Mouse (Mus musculus): ENCODE measurements around the gene Onecut1. TPM values are rescaled to one million over a fixed set of nuclear protein-coding genes. Genes with fewer than 3 reads are reported as not detected.

Gene Onecut1
- polyA plus RNA-seq, 1 experiment from 2014 or later = 0.11 TPM

GRCm38 (mm10) chr9:74877709-74878108 lies 16.0 kb downstream of the Onecut1 start:
- no peak overlapping the region for H3K4me2 ChIP-seq (replicated peaks)
- no peak overlapping the region for H3K4me3 ChIP-seq (replicated peaks)
- WGBS = 79% methylated on average over 2 of the region's 2 CpGs
- H3K9ac ChIP-seq = no peak overlapping the region
- H3K4me1 ChIP-seq = no peaks in the 10 kb centered on the region
- no peaks in the 10 kb centered on the region for H3K9me3 ChIP-seq (replicated peaks)
- ATAC-seq (ENCODE audit: insufficient number of reproducible peaks, low FRiP score, low TSS enrichment, low read depth) = no peak
- no peak overlapping the region for H3K27ac ChIP-seq (replicated peaks)
- peaks cover 10% of the 10 kb centered on the region for H3K27me3 ChIP-seq
- no peaks in the 10 kb centered on the region for H3K36me3 ChIP-seq

- 82% methylated on average over 4 of the region's 4 CpGs for WGBS
- no peak overlapping the region for H3K27ac ChIP-seq (replicated peaks)
- no peaks in the 10 kb centered on the region for H3K9me3 ChIP-seq (replicated peaks)
- no peak overlapping the region for H3K4me3 ChIP-seq (replicated peaks)
- H3K27me3 ChIP-seq = no peaks in the 10 kb centered on the region
- H3K36me3 ChIP-seq = no peaks in the 10 kb centered on the region
- ATAC-seq (ENCODE audit: insufficient number of reproducible peaks, low FRiP score, low TSS enrichment, low read depth) = no peak
- no peaks in the 10 kb centered on the region for H3K4me1 ChIP-seq
- H3K4me2 ChIP-seq (replicated peaks) = no peak overlapping the region
- no peak overlapping the region for H3K9ac ChIP-seq
These were observed 26.1 kb downstream of the Onecut1 start for GRCm38 (mm10) chr9:74887866-74888265.

- H3K27ac ChIP-seq (replicated peaks) = no peak overlapping the region
- no peak overlapping the region for H3K4me3 ChIP-seq (replicated peaks)
- no peak for ATAC-seq (ENCODE audit: insufficient number of reproducible peaks, low FRiP score, low TSS enrichment, low read depth)
- no peaks in the 10 kb centered on the region for H3K36me3 ChIP-seq
- H3K4me1 ChIP-seq = no peaks in the 10 kb centered on the region
- H3K9ac ChIP-seq = no peak overlapping the region
- H3K4me2 ChIP-seq (replicated peaks) = no peak overlapping the region
- no peaks in the 10 kb centered on the region for H3K27me3 ChIP-seq
- no peaks in the 10 kb centered on the region for H3K9me3 ChIP-seq (replicated peaks)
- 87% methylated on average over 7 of the region's 7 CpGs for whole genome bisulfite sequencing
These were observed 35.0 kb downstream of the Onecut1 start for GRCm38 (mm10) chr9:74896742-74897141.

- Histone ChIP-seq H3K4me1 (no peaks in the 10 kb centered on the region), H3K36me3 (no peaks in the 10 kb centered on the region), H3K9ac (no peak overlapping the region), H3K4me3 (replicated peaks) (no peak overlapping the region), H3K27me3 (no peaks in the 10 kb centered on the region), H3K4me2 (replicated peaks) (no peak overlapping the region), H3K9me3 (replicated peaks) (no peaks in the 10 kb centered on the region), H3K27ac (replicated peaks) (no peak overlapping the region)
- ATAC-seq (ENCODE audit: insufficient number of reproducible peaks, low FRiP score, low TSS enrichment, low read depth) = no peak
- 86% methylated on average over 4 of the region's 4 CpGs for WGBS
These were observed 35.8 kb downstream of the Onecut1 start for GRCm38 (mm10) chr9:74897375-74897982.

- Histone ChIP-seq H3K27me3 (no peaks in the 10 kb centered on the region), H3K9ac (no peak overlapping the region), H3K27ac (replicated peaks) (no peak overlapping the region), H3K4me3 (replicated peaks) (no peak overlapping the region), H3K36me3 (no peaks in the 10 kb centered on the region), H3K4me2 (replicated peaks) (no peak overlapping the region), H3K4me1 (no peaks in the 10 kb centered on the region), H3K9me3 (replicated peaks) (no peaks in the 10 kb centered on the region)
- no peak for ATAC-seq (ENCODE audit: insufficient number of reproducible peaks, low FRiP score, low TSS enrichment, low read depth)
- 88% methylated on average over 2 of the region's 2 CpGs for WGBS
These were observed 38.4 kb downstream of the Onecut1 start for GRCm38 (mm10) chr9:74900141-74900540.

- no peak for ATAC-seq (ENCODE audit: insufficient number of reproducible peaks, low FRiP score, low TSS enrichment, low read depth)
- H3K9ac ChIP-seq = no peak overlapping the region
- no peak overlapping the region; the same call in 1 of the 2 replicates for H3K4me2 ChIP-seq (replicated peaks)
- no peak overlapping the region for H3K4me3 ChIP-seq (replicated peaks)
- H3K4me1 ChIP-seq = no peaks in the 10 kb centered on the region
- no peak overlapping the region for H3K27ac ChIP-seq (replicated peaks)
- WGBS = 6% methylated on average over 7 of the region's 7 CpGs
- no peaks in the 10 kb centered on the region for H3K27me3 ChIP-seq
- H3K9me3 ChIP-seq (replicated peaks) = no peaks in the 10 kb centered on the region
- H3K36me3 ChIP-seq = no peaks in the 10 kb centered on the region
These were observed 43.3 kb downstream of the Onecut1 start for GRCm38 (mm10) chr9:74904866-74905508.

GRCm38 (mm10) chr9:74906951-74907350 lies 45.2 kb downstream of the Onecut1 start:
- Histone ChIP-seq H3K4me2 (replicated peaks) (no peak overlapping the region), H3K36me3 (no peaks in the 10 kb centered on the region), H3K9me3 (replicated peaks) (no peaks in the 10 kb centered on the region), H3K27ac (replicated peaks) (no peak overlapping the region), H3K4me1 (peaks cover 1% of the 10 kb centered on the region; the same call in 1 of the 2 replicates), H3K9ac (no peak overlapping the region), H3K4me3 (replicated peaks) (no peak overlapping the region), H3K27me3 (no peaks in the 10 kb centered on the region)
- ATAC-seq (ENCODE audit: insufficient number of reproducible peaks, low FRiP score, low TSS enrichment, low read depth) = no peak
- WGBS = 36% methylated on average over 4 of the region's 4 CpGs

- no peak; the same call in 1 of the 2 replicates for ATAC-seq (ENCODE audit: insufficient number of reproducible peaks, low FRiP score, low TSS enrichment, low read depth)
- Histone ChIP-seq H3K36me3 (no peaks in the 10 kb centered on the region), H3K27me3 (no peaks in the 10 kb centered on the region), H3K4me3 (replicated peaks) (no peak overlapping the region), H3K27ac (replicated peaks) (no peak overlapping the region), H3K4me1 (peaks cover 7% of the 10 kb centered on the region; the same call in 1 of the 2 replicates), H3K9me3 (replicated peaks) (no peaks in the 10 kb centered on the region), H3K4me2 (replicated peaks) (no peak overlapping the region), H3K9ac (no peak overlapping the region)
- WGBS = 72% methylated on average over 15 of the region's 15 CpGs
These were observed 47.5 kb downstream of the Onecut1 start for GRCm38 (mm10) chr9:74909245-74909644.

- Histone ChIP-seq H3K4me3 (replicated peaks) (no peak overlapping the region), H3K27ac (replicated peaks) (no peak overlapping the region), H3K27me3 (no peaks in the 10 kb centered on the region), H3K9me3 (replicated peaks) (no peaks in the 10 kb centered on the region), H3K36me3 (no peaks in the 10 kb centered on the region), H3K4me2 (replicated peaks) (no peak overlapping the region), H3K4me1 (peaks cover 7% of the 10 kb centered on the region; the same call in 1 of the 2 replicates), H3K9ac (no peak overlapping the region)
- 68% methylated on average over 6 of the region's 6 CpGs for WGBS
- no peak for ATAC-seq (ENCODE audit: insufficient number of reproducible peaks, low FRiP score, low TSS enrichment, low read depth)
These were observed 48.6 kb downstream of the Onecut1 start for GRCm38 (mm10) chr9:74910226-74910759.

- Histone ChIP-seq H3K27me3 (no peaks in the 10 kb centered on the region), H3K36me3 (no peaks in the 10 kb centered on the region), H3K4me2 (replicated peaks) (no peak overlapping the region), H3K27ac (replicated peaks) (no peak overlapping the region), H3K4me1 (peaks cover 7% of the 10 kb centered on the region; the same call in 1 of the 2 replicates), H3K4me3 (replicated peaks) (no peak overlapping the region), H3K9ac (no peak overlapping the region), H3K9me3 (replicated peaks) (no peaks in the 10 kb centered on the region)
- 65% methylated on average over 4 of the region's 4 CpGs for WGBS
- no peak for ATAC-seq (ENCODE audit: insufficient number of reproducible peaks, low FRiP score, low TSS enrichment, low read depth)
These were observed 49.7 kb downstream of the Onecut1 start for GRCm38 (mm10) chr9:74911430-74911829.

- Histone ChIP-seq H3K4me3 (replicated peaks) (no peak overlapping the region), H3K27ac (replicated peaks) (no peak overlapping the region), H3K27me3 (no peaks in the 10 kb centered on the region), H3K4me1 (peaks cover 7% of the 10 kb centered on the region; the same call in 1 of the 2 replicates), H3K36me3 (no peaks in the 10 kb centered on the region), H3K9me3 (replicated peaks) (no peaks in the 10 kb centered on the region), H3K4me2 (replicated peaks) (no peak overlapping the region), H3K9ac (no peak overlapping the region)
- no peak for ATAC-seq (ENCODE audit: insufficient number of reproducible peaks, low FRiP score, low TSS enrichment, low read depth)
- 26% methylated on average over 2 of the region's 2 CpGs for WGBS
These were observed 50.2 kb downstream of the Onecut1 start for GRCm38 (mm10) chr9:74911919-74912318.

Data from embryonic facial prominence, embryonic 15.5 days (tissue).